Mouse (Mus musculus): Measurements from ENCODE around the gene Mcee.

- TF ChIP-seq CTCF (IDR thresholded peaks at IDR 0.05; ENCODE audit: low read depth): no peak
- TF ChIP-seq EP300 (optimal IDR thresholded peaks at IDR 0.05): no peak
Observed at GRCm38 (mm10) chr7:64403989-64404388, 11.6 kb downstream of the Mcee start.
